Mouse (Mus musculus): Measurements from ENCODE around the gene Ppm1h. TPM values are rescaled to one million over a fixed set of nuclear protein-coding genes. Genes with fewer than 3 reads are reported as not detected.

Ppm1h gene
- polyA plus RNA-seq, 1 experiment from 2014 or later = 20.3 TPM

- WGBS = 62% methylated on average over 4 of the region's 4 CpGs
- Histone ChIP-seq H3K4me3 (no peak overlapping the region), H3K4me1 (replicated peaks) (peaks cover 18% of the 10 kb centered on the region), H3K9me3 (no peaks in the 10 kb centered on the region), H3K9ac (no peak overlapping the region), H3K4me2 (no peak overlapping the region), H3K36me3 (no peaks in the 10 kb centered on the region), H3K27ac (no peak overlapping the region), H3K27me3 (no peaks in the 10 kb centered on the region)
- ATAC-seq (ENCODE audit: low FRiP score) = no peak
Measured at GRCm38 (mm10) chr10:122765521-122765920, 87.0 kb downstream of the Ppm1h start.

- H3K36me3 ChIP-seq = no peaks in the 10 kb centered on the region
- no peaks in the 10 kb centered on the region for H3K9me3 ChIP-seq
- peaks cover 22% of the 10 kb centered on the region for H3K4me1 ChIP-seq (replicated peaks)
- WGBS = 55% methylated on average over 8 of the region's 8 CpGs
- H3K4me3 ChIP-seq = no peak overlapping the region
- H3K9ac ChIP-seq = no peak overlapping the region
- ATAC-seq (ENCODE audit: low FRiP score) = no peak
- no peak overlapping the region for H3K4me2 ChIP-seq
- H3K27ac ChIP-seq = no peak overlapping the region
- H3K27me3 ChIP-seq = no peaks in the 10 kb centered on the region
Measured at GRCm38 (mm10) chr10:122765992-122766391, 87.4 kb downstream of the Ppm1h start.

- Histone ChIP-seq H3K4me2 (no peak overlapping the region), H3K27ac (no peak overlapping the region), H3K9ac (no peak overlapping the region), H3K4me3 (no peak overlapping the region), H3K36me3 (no peaks in the 10 kb centered on the region), H3K9me3 (peaks cover 3% of the 10 kb centered on the region; the same call in 1 of the 2 replicates), H3K27me3 (no peaks in the 10 kb centered on the region), H3K4me1 (replicated peaks) (peaks cover 22% of the 10 kb centered on the region)
- WGBS = 72% methylated on average over 13 of the region's 13 CpGs
- no peak for ATAC-seq (ENCODE audit: low FRiP score)
Measured at GRCm38 (mm10) chr10:122768204-122768892, 89.8 kb downstream of the Ppm1h start.

- 78% methylated on average over 6 of the region's 6 CpGs for WGBS
- Histone ChIP-seq H3K9ac (no peak overlapping the region), H3K27ac (no peak overlapping the region), H3K4me2 (no peak overlapping the region), H3K27me3 (no peaks in the 10 kb centered on the region), H3K9me3 (peaks cover 3% of the 10 kb centered on the region; the same call in 1 of the 2 replicates), H3K4me1 (replicated peaks) (peaks cover 22% of the 10 kb centered on the region), H3K36me3 (no peaks in the 10 kb centered on the region), H3K4me3 (no peak overlapping the region)
- ATAC-seq (ENCODE audit: low FRiP score) = no peak
Measured at GRCm38 (mm10) chr10:122768893-122769341, 90.4 kb downstream of the Ppm1h start.

- H3K36me3 ChIP-seq = no peaks in the 10 kb centered on the region
- no peak for ATAC-seq (ENCODE audit: low FRiP score)
Measured at GRCm38 (mm10) chr10:122770337-122770736, 91.8 kb downstream of the Ppm1h start.

GRCm38 (mm10) chr10:122770987-122771386 lies 92.4 kb downstream of the Ppm1h start:
- 65% methylated on average over 5 of the region's 5 CpGs for WGBS
- Histone ChIP-seq H3K4me1 (replicated peaks) (peaks cover 15% of the 10 kb centered on the region), H3K9ac (no peak overlapping the region), H3K27me3 (no peaks in the 10 kb centered on the region), H3K4me2 (no peak overlapping the region), H3K36me3 (no peaks in the 10 kb centered on the region), H3K9me3 (peaks cover 3% of the 10 kb centered on the region; the same call in 1 of the 2 replicates), H3K4me3 (no peak overlapping the region), H3K27ac (peak overlapping the region; percentile 41; the same call in 1 of the 2 replicates)
- no peak for ATAC-seq (ENCODE audit: low FRiP score)

More at GRCm38 (mm10) chr10:122770337-122770736, 91.8 kb downstream of the Ppm1h start:
- Histone ChIP-seq H3K9me3 (peaks cover 3% of the 10 kb centered on the region; the same call in 1 of the 2 replicates), H3K9ac (no peak overlapping the region), H3K4me3 (no peak overlapping the region), H3K27me3 (no peaks in the 10 kb centered on the region), H3K27ac (peak overlapping the region; percentile 41; the same call in 1 of the 2 replicates), H3K4me2 (no peak overlapping the region), H3K4me1 (replicated peaks) (peaks cover 15% of the 10 kb centered on the region)
- 61% methylated on average over 7 of the region's 7 CpGs for WGBS

- peaks cover 3% of the 10 kb centered on the region; the same call in 1 of the 2 replicates for H3K9me3 ChIP-seq
- H3K9ac ChIP-seq = no peak overlapping the region
- peaks cover 15% of the 10 kb centered on the region for H3K4me1 ChIP-seq (replicated peaks)
- H3K36me3 ChIP-seq = no peaks in the 10 kb centered on the region
- H3K4me3 ChIP-seq = no peak overlapping the region
- H3K4me2 ChIP-seq = no peak overlapping the region
- H3K27me3 ChIP-seq = no peaks in the 10 kb centered on the region
- WGBS = 92% methylated on average over 7 of the region's 7 CpGs
- H3K27ac ChIP-seq = no peak overlapping the region
- ATAC-seq (ENCODE audit: low FRiP score) = no peak
Measured at GRCm38 (mm10) chr10:122774169-122774568, 95.6 kb downstream of the Ppm1h start.

GRCm38 (mm10) chr10:122777436-122777835 lies 98.9 kb downstream of the Ppm1h start:
- no peak for ATAC-seq (ENCODE audit: low FRiP score)
- Histone ChIP-seq H3K4me2 (no peak overlapping the region), H3K9ac (no peak overlapping the region), H3K27ac (no peak overlapping the region), H3K4me1 (replicated peaks) (peaks cover 9% of the 10 kb centered on the region; the same call in 1 of the 2 replicates), H3K36me3 (no peaks in the 10 kb centered on the region), H3K4me3 (no peak overlapping the region), H3K27me3 (no peaks in the 10 kb centered on the region), H3K9me3 (no peaks in the 10 kb centered on the region)
- 67% methylated on average over 3 of the region's 3 CpGs for WGBS

GRCm38 (mm10) chr10:122777939-122778655 lies 99.5 kb downstream of the Ppm1h start:
- Histone ChIP-seq H3K27ac (no peak overlapping the region), H3K4me2 (no peak overlapping the region), H3K4me1 (replicated peaks) (peaks cover 9% of the 10 kb centered on the region; the same call in 1 of the 2 replicates), H3K27me3 (no peaks in the 10 kb centered on the region), H3K36me3 (no peaks in the 10 kb centered on the region), H3K4me3 (no peak overlapping the region), H3K9ac (no peak overlapping the region), H3K9me3 (no peaks in the 10 kb centered on the region)
- ATAC-seq (ENCODE audit: low FRiP score) = no peak
- 89% methylated on average over 3 of the region's 3 CpGs for WGBS

- no peak overlapping the region for H3K27ac ChIP-seq
- H3K27me3 ChIP-seq = no peaks in the 10 kb centered on the region
- 8% methylated on average over 12 of the region's 12 CpGs for WGBS
- no peak overlapping the region for H3K9ac ChIP-seq
- H3K4me2 ChIP-seq = no peak overlapping the region
- no peaks in the 10 kb centered on the region for H3K36me3 ChIP-seq
- ATAC-seq (ENCODE audit: low FRiP score) = no peak
- no peaks in the 10 kb centered on the region for H3K9me3 ChIP-seq
- no peak overlapping the region for H3K4me3 ChIP-seq
- H3K4me1 ChIP-seq (replicated peaks) = peaks cover 13% of the 10 kb centered on the region; the same call in 1 of the 2 replicates
Measured at GRCm38 (mm10) chr10:122779351-122779750, 100.8 kb downstream of the Ppm1h start.

GRCm38 (mm10) chr10:122782755-122783154 lies 104.2 kb downstream of the Ppm1h start:
- no peaks in the 10 kb centered on the region for H3K36me3 ChIP-seq
- H3K9ac ChIP-seq = no peak overlapping the region
- H3K4me2 ChIP-seq = no peak overlapping the region
- H3K27me3 ChIP-seq = no peaks in the 10 kb centered on the region
- 26% methylated on average over 3 of the region's 4 CpGs for WGBS
- no peak overlapping the region for H3K4me3 ChIP-seq
- H3K9me3 ChIP-seq = no peaks in the 10 kb centered on the region
- H3K4me1 ChIP-seq (replicated peaks) = peaks cover 10% of the 10 kb centered on the region; the same call in 1 of the 2 replicates
- no peak overlapping the region for H3K27ac ChIP-seq
- peak; percentile 83 for ATAC-seq (ENCODE audit: low FRiP score)

- Histone ChIP-seq H3K9ac (no peak overlapping the region; the same call in 1 of the 2 replicates), H3K9me3 (no peaks in the 10 kb centered on the region), H3K36me3 (no peaks in the 10 kb centered on the region), H3K4me2 (no peak overlapping the region; the same call in 1 of the 2 replicates), H3K4me1 (replicated peaks) (peaks cover 20% of the 10 kb centered on the region), H3K27ac (peak overlapping the region; percentile 48; the same call in 1 of the 2 replicates), H3K4me3 (no peak overlapping the region), H3K27me3 (no peaks in the 10 kb centered on the region)
- WGBS = 39% methylated on average over 12 of the region's 12 CpGs
- no peak for ATAC-seq (ENCODE audit: low FRiP score)
Measured at GRCm38 (mm10) chr10:122789648-122790170, 111.1 kb downstream of the Ppm1h start.
